Mouse (Mus musculus) CD4-positive, CD25-positive, alpha-beta regulatory T cell, adult 4 months (primary cell): ENCODE data around the gene Gm28048. TPM values are rescaled to one million over a fixed set of nuclear protein-coding genes. Genes with fewer than 3 reads are reported as not detected.

Experiments used
- ATAC-seq: one replicate; pipeline ENCODE4 v1.8.0; 2017
- polyA plus RNA-seq, 2 experiments: library from polyadenylated mRNA; unstranded; fragments of 100-300 nt; shearing (Covaris generic); gene quantifications; one replicate each; pipeline ENCODE4 v1.2.1; 2017

The Gm28048 gene
- polyA plus RNA-seq, 2 experiments from 2014 or later: 25.1 to 38.5 TPM

- ATAC-seq: peak; percentile 33
Measured at GRCm38 (mm10) chr11:22858441-22859300, 123.2 kb downstream of the Gm28048 start.

DNA sequence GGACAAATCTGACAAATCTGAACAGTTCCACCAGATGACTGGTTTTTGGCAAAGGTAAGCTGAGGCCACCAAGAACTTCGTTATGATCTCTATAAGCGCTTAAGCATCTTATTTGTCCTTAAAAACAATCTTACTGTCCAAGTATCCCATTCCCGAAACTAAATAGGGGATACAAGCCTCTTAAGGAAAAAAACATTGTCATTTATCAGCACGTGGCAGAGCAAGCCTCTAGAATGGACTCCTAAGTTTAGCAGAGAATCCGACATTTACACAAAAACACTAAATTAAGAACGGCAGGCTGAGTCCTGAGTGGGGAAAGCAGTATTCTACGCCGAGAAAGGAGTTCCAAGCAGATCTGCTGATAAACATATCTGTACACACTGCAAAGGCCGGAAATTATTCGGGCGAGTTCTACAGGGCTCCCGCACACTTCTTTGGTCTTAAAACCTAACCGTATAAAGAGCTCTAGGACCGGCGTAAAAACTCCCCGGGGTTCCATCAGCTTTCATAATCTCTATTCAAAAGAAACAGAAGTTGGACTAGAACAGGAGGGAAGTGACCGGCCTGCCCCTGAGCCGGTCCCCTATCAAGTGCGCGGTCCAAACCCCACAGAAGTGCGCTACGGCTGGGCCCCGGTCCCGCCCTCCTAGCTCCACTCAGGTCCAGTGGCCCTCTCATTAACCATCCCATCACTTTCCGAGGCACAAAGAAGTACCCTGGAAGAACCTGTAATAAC, 124.0 kb downstream of the Gm28048 start:
- ATAC-seq: peak; percentile 6

DNA sequence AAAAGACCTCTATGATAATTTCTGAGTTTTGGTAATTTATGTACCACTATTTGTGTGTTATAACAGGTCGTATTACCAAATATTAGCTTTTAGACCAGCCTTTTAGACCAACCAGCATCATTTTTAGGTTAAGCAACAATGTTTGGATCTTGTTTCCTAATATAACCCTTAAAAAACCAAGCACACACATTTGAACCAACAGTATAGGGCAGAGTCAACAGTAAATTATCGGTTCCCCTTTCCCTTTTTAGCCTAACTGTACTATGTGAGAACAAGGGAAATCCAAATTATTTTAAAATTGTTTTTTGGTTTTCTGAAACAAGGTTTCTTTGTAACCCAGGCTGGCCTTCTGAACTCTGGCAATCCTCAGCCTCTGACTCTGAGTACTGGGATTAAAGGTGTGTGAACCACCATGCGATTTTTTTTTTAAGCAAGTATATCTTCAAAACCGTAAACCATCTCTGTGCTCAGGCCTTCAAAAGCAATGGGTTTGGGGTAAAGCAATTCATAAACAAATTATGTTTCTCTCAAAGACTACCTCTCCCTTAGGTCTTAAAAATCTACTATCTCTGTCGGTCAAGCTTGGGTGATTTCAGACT, 124.7 kb downstream of the Gm28048 start:
- ATAC-seq: no peak

DNA sequence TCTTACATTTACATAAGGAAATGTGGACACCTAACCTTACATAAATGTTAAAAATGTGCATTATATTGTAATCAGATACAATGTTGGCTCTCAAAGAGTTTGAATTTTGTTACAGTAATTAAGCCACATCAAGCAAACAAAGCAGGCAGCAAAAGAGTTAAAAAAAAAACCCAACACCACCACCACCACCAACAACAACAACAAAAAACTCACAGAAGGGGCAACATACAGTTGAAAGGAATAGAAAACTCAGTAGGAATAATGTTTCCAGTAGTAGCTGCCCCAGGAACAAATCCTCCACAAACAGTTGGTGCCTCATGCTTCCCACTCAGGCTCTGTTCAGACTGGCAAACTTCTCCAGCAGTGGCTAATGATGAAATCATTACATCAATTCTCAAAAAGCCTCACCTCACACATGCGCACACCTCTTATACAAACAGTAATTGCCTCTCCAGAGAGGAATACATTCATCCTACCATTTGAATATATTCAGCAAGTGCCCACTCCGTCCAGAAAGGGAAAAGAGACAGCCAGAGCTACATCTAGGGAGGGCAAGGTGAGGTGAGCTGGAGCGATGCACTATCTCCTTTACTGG, 125.4 kb downstream of the Gm28048 start:
- no peak for ATAC-seq

- ATAC-seq: no peak
Measured at GRCm38 (mm10) chr11:22854571-22854970, 127.3 kb downstream of the Gm28048 start.

DNA sequence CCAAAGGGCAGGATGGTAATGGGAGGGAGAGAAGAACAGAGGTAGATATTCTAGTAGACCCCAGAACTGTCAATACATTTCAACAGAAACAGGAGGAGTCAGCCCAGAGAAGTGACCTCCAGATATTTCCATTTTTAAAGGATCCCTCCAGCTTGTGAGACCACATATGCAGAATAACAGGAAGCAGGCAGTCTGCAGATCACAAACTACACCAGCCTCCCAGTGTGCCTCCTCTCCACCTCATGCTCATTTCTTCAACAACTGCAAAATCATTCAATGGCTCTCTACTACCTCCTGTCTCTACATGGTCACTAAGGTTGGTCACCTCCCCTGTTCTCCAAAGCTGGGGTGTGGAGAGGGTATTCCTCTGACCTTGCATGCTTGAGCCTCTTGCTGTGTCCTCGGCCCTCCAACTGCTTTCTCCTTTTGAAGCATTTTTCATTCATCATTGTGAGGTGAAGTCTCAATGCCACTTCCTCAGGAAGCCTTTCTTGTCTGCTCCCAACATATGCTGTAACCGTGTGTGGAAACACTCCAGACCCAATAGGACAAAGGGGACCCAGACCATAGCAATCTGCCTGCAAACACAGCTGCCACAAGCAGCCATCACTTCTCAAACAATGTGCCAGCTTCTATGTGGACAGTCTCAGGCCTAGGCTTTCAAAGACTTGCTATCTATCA, 128.3 kb downstream of the Gm28048 start:
- ATAC-seq: peak; percentile 7

GRCm38 (mm10) chr11:22852510-22852909, 129.4 kb downstream of the Gm28048 start:
- peak; percentile 53 for ATAC-seq

- peak; percentile 52 for ATAC-seq
Measured at GRCm38 (mm10) chr11:22851416-22851815, 130.5 kb downstream of the Gm28048 start.

- no peak for ATAC-seq
Measured at GRCm38 (mm10) chr11:22850077-22850476, 131.8 kb downstream of the Gm28048 start.

DNA sequence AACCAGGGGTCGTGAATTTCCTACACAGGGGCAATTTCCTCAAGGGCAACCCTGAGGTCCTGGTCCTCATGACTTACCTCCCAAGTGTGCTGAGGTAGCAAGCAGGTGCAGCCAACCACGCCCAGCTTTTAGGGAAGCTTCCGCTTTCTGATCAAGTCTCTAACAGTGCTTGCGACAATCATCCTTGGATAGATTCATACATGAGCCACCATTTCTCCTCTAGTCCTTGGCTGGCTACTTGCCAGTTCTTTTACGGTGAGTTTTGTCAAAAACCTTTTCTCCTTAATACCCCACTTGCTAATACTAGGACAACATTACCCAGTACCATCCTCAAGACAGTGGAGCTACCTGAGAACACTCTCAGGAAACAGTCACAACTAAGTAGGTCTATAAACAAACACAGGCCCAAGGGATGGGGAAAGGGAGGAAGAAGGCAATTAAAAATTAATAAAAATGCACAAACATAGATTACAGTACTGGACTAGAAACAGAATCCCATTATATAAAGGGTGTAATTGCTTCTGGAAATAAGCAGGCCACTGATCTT, 133.2 kb downstream of the Gm28048 start:
- no peak for ATAC-seq

DNA sequence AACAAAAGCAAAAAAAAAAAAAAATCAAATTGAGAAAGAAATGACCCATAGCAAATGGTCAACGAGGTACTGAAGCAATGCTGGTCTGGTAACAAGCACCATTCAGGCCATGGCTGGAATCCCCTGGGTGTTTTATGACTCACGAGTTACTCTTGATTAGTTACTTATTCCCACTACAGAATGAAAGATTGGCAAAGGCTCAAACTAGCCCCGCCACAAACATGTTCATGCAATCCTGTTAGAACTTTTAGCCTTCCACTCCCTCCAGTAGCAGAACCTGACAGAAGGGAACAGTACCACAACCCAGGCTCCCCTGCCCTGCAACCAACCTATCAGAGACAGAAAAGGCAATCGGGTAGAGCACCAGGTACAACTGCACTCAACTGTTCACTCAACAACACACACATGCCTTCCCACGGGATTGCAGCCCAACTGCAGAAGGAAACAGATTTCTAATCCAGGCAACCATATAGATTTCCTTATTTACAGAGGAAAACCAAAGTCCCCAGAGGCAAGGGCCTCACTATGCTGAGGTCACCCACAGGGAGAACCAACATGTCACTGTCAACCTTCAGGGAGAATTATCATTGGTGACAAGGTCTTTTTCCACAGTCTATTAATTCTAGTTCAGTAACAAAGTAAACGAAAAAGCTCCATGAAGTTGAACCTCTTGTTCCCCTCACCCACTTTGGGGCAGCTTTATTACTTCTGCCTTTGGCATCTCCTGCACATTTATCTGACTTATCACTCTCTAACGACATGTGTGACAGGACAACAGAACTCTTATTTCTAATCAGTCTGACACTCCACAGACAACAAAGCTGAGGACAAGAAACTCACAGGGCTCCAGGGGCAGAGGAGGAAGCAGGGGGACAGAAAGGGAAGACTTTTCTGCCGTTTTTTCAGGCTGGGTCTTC, 133.9 kb downstream of the Gm28048 start:
- ATAC-seq: no peak

GRCm38 (mm10) chr11:22846960-22847731, 134.7 kb downstream of the Gm28048 start:
- no peak for ATAC-seq

DNA sequence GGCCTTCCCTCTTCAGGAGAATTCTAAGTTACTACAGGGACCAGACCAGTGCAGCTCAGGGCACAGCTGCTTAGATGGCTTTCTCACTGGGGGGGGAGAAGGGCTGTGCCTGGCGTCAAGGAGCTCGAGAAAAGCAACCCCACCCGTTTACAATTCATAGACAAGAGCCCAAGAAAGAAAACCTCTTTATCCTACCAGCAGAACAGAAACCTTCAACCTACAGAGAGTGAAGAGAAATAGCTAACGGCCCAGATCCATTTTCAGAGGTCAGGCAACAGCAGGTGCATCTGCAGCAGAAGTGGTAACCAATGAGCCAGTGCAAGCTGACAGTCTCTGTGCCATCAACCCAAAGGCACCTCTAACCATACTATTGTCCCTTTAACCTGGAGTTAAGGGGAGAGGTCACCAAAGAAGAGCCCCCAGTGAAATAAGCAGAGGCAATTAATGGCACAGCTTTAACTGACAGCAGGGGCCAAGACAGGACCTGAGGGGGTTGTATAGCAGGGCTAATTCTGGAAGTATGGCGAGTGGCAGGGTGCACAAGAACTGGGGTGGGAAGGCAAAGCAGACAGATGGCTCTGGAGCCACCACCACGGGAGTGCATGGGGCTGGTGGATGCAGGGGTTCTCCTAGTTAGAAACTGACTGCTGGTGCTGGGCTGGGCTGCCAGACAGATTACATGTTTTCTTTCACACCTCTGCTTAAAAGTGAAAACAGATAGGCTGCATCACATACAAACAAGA, 135.6 kb downstream of the Gm28048 start:
- no peak for ATAC-seq

- ATAC-seq: peak; percentile 25
Measured at GRCm38 (mm10) chr11:22844754-22845718, 136.9 kb downstream of the Gm28048 start.

- ATAC-seq: no peak
Measured at GRCm38 (mm10) chr11:22839456-22839855, 142.4 kb downstream of the Gm28048 start.

GRCm38 (mm10) chr11:22838361-22838760, 143.5 kb downstream of the Gm28048 start:
- no peak for ATAC-seq

GRCm38 (mm10) chr11:22836269-22836668, 145.6 kb downstream of the Gm28048 start:
- ATAC-seq: peak; percentile 74

GRCm38 (mm10) chr11:22832600-22832999, 149.3 kb downstream of the Gm28048 start:
- ATAC-seq: peak; percentile 34
